Mouse (Mus musculus) intestine, embryonic 16.5 days (tissue): Measurements from ENCODE around the gene Car5a. TPM values are rescaled to one million over a fixed set of nuclear protein-coding genes. Genes with fewer than 3 reads are reported as not detected.

Experiments
- ATAC-seq: fragments of 200-750 bp; cut with Nextera tagmentation; 2 replicates; pipeline ENCODE4 v1.8.0; 2017; ENCODE audit warnings: moderate TSS enrichment, moderate library complexity
- H3K27ac ChIP-seq: fragments of 300-500 bp; sonication (generic); 2 replicates; pipeline ENCODE4 v1.5.1; 2014; ENCODE audit warnings: mild to moderate bottlenecking, low read length
- H3K27me3 ChIP-seq: fragments of 300-500 bp; sonication (generic); replicated peaks from 2 replicates; pipeline ENCODE4 v1.6.1; 2014; ENCODE audit warnings: low read length, control low read depth, mixed read lengths; ENCODE audit not compliant: control insufficient read depth, insufficient read depth
- H3K36me3 ChIP-seq: fragments of 300-500 bp; sonication (generic); 2 replicates; pipeline ENCODE4 v1.6.1; 2014; ENCODE audit warnings: low read length, control low read depth; ENCODE audit not compliant: control insufficient read depth, insufficient read depth
- H3K4me1 ChIP-seq: fragments of 300-500 bp; sonication (generic); 2 replicates; pipeline ENCODE4 v1.6.1; 2014; ENCODE audit warnings: low read length, control low read depth, mixed read lengths; ENCODE audit not compliant: control insufficient read depth, insufficient read depth
- H3K4me2 ChIP-seq: fragments of 300-500 bp; sonication (generic); 2 replicates; pipeline ENCODE4 v1.6.1; 2014; ENCODE audit warnings: low read depth, low read length, control low read depth
- H3K4me3 ChIP-seq: fragments of 300-500 bp; sonication (generic); 2 replicates; pipeline ENCODE4 v1.5.1; 2014; ENCODE audit warnings: mild to moderate bottlenecking, low read length
- H3K9ac ChIP-seq: fragments of 300-500 bp; sonication (generic); 2 replicates; pipeline ENCODE4 v1.6.1; 2014; ENCODE audit warnings: low read depth, low read length
- H3K9me3 ChIP-seq: fragments of 300-500 bp; sonication (generic); 2 replicates; pipeline ENCODE4 v1.6.1; 2016; ENCODE audit warnings: low read length, control low read depth; ENCODE audit not compliant: control insufficient read depth
- WGBS: fragments of 180-500 bp; shearing (Covaris S2); extraction: QIAGEN DNeasy Blood & Tissue Kit; methylation state at CpG from one replicate; pipeline ENCODE4 v1.1.7; 2014; 5-methylcytosine and 5-hydroxymethylcytosine counted together
- polyA plus RNA-seq: library from polyadenylated mRNA; unstranded; fragments of >200 nt; fragmentation: Nextera tagmentation; extraction: Ambion mirVana; gene quantifications from 2 replicates; pipeline ENCODE4 v1.2.1, GENCODE M21; 2015

Car5a gene
- polyA plus RNA-seq, 1 experiment from 2014 or later, result 0.31 TPM

GRCm38 (mm10) chr8:121905420-121905819 is 39.3 kb downstream of the Car5a start:
- H3K9ac ChIP-seq, result peak overlapping the region; percentile 74; the same call in 1 of the 2 replicates

GRCm38 (mm10) chr8:121904999-121905398 is 39.7 kb downstream of the Car5a start:
- Histone ChIP-seq H3K4me2 (peak overlapping the region; percentile 99), H3K36me3 (no peaks in the 10 kb centered on the region), H3K9me3 (no peaks in the 10 kb centered on the region), H3K4me3 (no peak overlapping the region), H3K27me3 (no peaks in the 10 kb centered on the region), H3K9ac (no peak overlapping the region), H3K27ac (no peak overlapping the region), H3K4me1 (peaks cover 29% of the 10 kb centered on the region)
- WGBS, result 84% methylated on average over 9 of the region's 9 CpGs
- ATAC-seq, result no peak

More at GRCm38 (mm10) chr8:121905420-121905819, 39.3 kb downstream of the Car5a start:
- no peaks in the 10 kb centered on the region for H3K27me3 ChIP-seq
- H3K4me2 ChIP-seq, result peak overlapping the region; percentile 99
- WGBS, result 53% methylated on average over 1 of the region's 1 CpGs
- peak overlapping the region; percentile 82 for H3K4me3 ChIP-seq
- peaks cover 29% of the 10 kb centered on the region for H3K4me1 ChIP-seq
- H3K9me3 ChIP-seq, result no peaks in the 10 kb centered on the region
- H3K27ac ChIP-seq, result no peak overlapping the region
- H3K36me3 ChIP-seq, result no peaks in the 10 kb centered on the region
- no peak for ATAC-seq

DNA sequence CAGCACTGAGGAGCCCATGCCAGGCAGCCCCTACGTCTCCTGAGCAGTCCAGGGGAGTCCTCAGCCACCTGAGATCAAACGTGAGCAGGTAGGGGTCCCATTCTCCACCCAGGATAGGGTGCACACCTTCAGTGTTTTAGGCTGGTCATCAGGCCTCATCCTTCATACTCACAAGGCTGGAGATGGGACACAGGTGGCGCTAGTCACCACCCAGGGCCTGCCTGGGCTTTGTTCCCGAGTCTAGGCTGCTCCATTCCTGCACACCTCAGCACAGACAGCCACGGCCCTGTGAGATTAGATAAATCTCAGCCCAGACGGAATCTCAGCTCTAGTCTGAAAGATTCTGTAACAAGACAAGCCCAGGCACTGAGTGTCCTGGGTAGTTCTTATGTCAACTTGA is 40.7 kb downstream of the Car5a start:
- 55% methylated on average over 6 of the region's 6 CpGs for WGBS
- ATAC-seq, result no peak
- H3K36me3 ChIP-seq, result no peaks in the 10 kb centered on the region
- no peaks in the 10 kb centered on the region for H3K9me3 ChIP-seq
- peaks cover 36% of the 10 kb centered on the region for H3K4me1 ChIP-seq
- H3K27ac ChIP-seq, result no peak overlapping the region
- no peaks in the 10 kb centered on the region for H3K27me3 ChIP-seq
- no peak overlapping the region for H3K4me2 ChIP-seq
- no peak overlapping the region for H3K4me3 ChIP-seq
- H3K9ac ChIP-seq, result no peak overlapping the region

DNA sequence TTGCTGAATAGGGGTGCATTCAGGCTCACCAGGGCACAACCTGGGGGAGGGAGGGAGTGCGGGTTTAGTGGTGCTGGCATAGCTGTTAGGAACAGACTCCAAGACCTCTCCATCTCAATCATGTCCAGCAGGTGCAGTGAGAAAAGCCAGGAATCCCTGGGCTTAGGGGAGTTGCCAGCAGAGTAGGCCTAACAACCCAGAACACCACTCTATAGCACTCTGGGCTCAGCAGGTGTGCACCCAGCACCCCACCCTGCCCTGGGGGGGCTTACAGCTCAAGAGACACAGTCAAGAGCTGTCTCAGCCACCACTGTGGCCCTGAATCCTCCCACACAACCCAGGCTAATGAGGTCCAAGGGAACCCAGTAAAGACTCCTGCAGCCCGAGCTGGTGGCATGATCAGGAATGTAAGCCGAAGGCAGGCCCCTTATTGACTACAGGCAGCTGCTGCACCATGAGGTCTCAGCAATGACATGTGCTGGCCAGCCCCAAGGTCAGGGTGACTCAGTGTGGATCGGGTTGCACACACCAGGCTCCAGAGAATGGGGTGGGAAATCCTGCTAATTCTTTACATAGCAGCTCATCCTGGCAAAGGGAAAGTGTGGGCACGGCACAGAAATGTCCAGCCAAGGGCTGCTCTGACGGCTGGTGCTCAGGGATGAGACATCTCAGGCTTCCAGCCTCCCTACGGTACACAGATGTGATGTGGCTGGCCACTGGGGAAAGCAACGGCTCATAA is 43.0 kb downstream of the Car5a start:
- no peaks in the 10 kb centered on the region for H3K36me3 ChIP-seq
- H3K9ac ChIP-seq, result no peak overlapping the region
- no peak overlapping the region for H3K4me2 ChIP-seq
- 55% methylated on average over 8 of the region's 8 CpGs for WGBS
- peaks cover 48% of the 10 kb centered on the region for H3K4me1 ChIP-seq
- no peaks in the 10 kb centered on the region for H3K9me3 ChIP-seq
- no peak overlapping the region for H3K27ac ChIP-seq
- H3K27me3 ChIP-seq, result no peaks in the 10 kb centered on the region
- H3K4me3 ChIP-seq, result no peak overlapping the region
- no peak for ATAC-seq

DNA sequence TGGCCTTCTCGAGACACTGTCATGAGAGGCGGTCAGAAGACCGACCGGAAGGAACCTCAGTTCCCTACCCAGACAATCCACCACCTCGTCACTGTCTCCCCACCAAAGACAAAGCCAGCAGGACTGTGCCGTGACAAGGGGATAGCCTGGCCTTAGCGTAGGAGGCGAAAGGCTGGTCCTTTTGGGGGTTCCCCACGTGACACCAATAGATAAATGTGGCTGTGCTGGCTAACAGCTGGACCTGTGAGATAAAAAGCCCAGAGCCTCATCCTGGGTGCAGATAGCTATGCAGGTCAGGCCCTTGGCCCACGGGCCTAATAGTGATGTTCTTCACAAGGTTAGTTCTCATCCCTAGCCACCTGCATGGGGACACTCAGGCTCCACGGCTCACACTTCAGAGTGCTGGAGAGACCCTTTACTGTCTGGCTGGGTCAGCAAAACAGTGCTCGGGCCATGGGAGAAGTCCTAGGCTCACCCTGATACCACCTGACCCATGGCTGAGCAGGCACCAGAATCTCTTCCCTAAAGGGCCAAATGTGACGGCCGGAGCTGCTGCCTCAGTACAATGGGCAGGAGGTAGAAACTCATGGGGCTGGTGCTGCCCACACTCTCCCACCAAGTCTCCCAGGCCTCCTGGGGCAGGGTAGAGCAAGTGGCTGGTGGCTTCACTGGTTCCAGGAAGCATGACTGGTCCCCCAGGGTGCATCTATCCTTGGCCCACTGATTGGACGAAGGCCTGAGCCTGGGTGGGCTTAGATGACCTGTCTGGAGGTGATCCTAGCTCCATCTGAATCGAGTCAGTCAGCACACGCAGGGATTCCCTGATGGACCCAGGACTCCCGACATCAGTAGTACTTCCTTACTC is 45.3 kb downstream of the Car5a start:
- Histone ChIP-seq H3K4me3 (no peak overlapping the region), H3K27me3 (no peaks in the 10 kb centered on the region), H3K27ac (peak overlapping the region; percentile 99), H3K9me3 (no peaks in the 10 kb centered on the region), H3K9ac (peak overlapping the region; percentile 38; the same call in 1 of the 2 replicates), H3K4me1 (peaks cover 47% of the 10 kb centered on the region), H3K4me2 (no peak overlapping the region; the same call in 1 of the 2 replicates), H3K36me3 (no peaks in the 10 kb centered on the region)
- ATAC-seq, result no peak
- WGBS, result 74% methylated on average over 18 of the region's 18 CpGs

GRCm38 (mm10) chr8:121898401-121898931 is 46.2 kb downstream of the Car5a start:
- WGBS, result 0% methylated on average over 4 of the region's 4 CpGs
- H3K36me3 ChIP-seq, result no peaks in the 10 kb centered on the region
- peak overlapping the region; percentile 53 for H3K4me2 ChIP-seq
- peaks cover 41% of the 10 kb centered on the region for H3K4me1 ChIP-seq
- H3K4me3 ChIP-seq, result peak overlapping the region; percentile 33
- H3K27me3 ChIP-seq, result no peaks in the 10 kb centered on the region
- peak overlapping the region; percentile 38 for H3K9ac ChIP-seq
- no peaks in the 10 kb centered on the region for H3K9me3 ChIP-seq
- ATAC-seq, result peak; percentile 94
- peak overlapping the region; percentile 99 for H3K27ac ChIP-seq

DNA sequence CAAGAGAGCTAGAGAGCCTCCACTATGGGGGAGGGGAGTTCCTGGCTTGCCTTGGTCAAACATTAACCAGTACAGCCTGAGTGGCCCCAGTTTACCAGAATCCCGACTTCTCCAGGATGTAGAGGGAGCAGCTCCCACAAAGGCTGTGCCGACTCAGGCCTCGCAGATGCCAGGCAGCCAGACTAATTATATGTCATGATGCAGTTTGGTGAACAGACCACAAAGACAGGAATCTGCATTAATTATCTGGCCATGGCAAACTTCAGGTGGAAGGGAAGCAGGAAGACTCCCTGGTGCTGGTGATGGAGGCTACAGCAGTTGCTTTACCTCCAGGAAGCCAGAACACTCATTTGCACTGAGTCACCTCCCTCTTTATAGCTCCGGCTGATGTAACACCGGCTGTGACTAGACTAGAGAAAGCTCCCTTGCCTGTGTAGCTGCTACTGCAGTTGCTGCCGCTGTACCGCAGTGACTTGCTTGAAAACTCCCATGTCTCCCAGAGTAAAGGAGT is 46.8 kb downstream of the Car5a start:
- Histone ChIP-seq H3K4me3 (peak overlapping the region; percentile 33), H3K27me3 (no peaks in the 10 kb centered on the region), H3K36me3 (no peaks in the 10 kb centered on the region), H3K9me3 (no peaks in the 10 kb centered on the region), H3K9ac (peak overlapping the region; percentile 38), H3K4me2 (peak overlapping the region; percentile 53), H3K4me1 (peaks cover 41% of the 10 kb centered on the region), H3K27ac (peak overlapping the region; percentile 99)
- ATAC-seq, result peak; percentile 71
- 8% methylated on average over 7 of the region's 7 CpGs for WGBS

GRCm38 (mm10) chr8:121897205-121897604 is 47.5 kb downstream of the Car5a start:
- Histone ChIP-seq H3K27ac (peak overlapping the region; percentile 99), H3K9me3 (no peaks in the 10 kb centered on the region), H3K9ac (peak overlapping the region; percentile 38; the same call in 1 of the 2 replicates), H3K4me3 (no peak overlapping the region; the same call in 1 of the 2 replicates), H3K36me3 (no peaks in the 10 kb centered on the region), H3K27me3 (no peaks in the 10 kb centered on the region), H3K4me2 (peak overlapping the region; percentile 53), H3K4me1 (peaks cover 41% of the 10 kb centered on the region)
- ATAC-seq, result no peak
- WGBS, result 65% methylated on average over 9 of the region's 9 CpGs
